Mouse (Mus musculus): Measurements from ENCODE around the gene Prelp.

DNA sequence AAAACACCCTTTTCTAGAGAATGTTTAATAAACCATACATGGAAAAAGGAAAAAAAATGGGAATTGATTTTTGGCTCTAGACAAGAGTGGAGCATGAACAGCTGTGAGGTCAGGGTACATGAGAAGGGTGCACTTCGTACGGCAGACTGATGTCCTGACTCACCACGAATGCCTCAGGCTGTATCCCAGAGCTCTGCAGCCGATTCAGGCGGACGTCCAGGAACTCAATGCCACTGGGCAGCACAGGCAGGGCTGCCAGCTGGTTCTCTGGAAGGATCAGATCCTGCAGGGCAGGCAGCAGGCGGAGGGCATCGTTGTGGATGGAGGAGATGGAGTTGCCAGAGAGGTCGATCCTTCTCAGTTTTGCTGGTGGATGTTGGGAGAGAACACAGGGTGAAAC is 20.4 kb downstream of the Prelp start:
- TF ChIP-seq EP300 (IDR thresholded peaks at IDR 0.05; ENCODE audit: low read depth) (no peak), CTCF (IDR thresholded peaks at IDR 0.05; ENCODE audit: low read depth) (no peak)

Data from liver, postnatal 0 days (tissue).